Mouse (Mus musculus) mature B cell (primary cell): ENCODE data around the gene Plod1.

Experiments
- in situ Hi-C: fragments of 300-500 bp; cut with MboI; formaldehyde crosslinking; loops from 2 replicates; pipeline ENCODE4 v1.14.3; 2019

Gene Plod1

DNA sequence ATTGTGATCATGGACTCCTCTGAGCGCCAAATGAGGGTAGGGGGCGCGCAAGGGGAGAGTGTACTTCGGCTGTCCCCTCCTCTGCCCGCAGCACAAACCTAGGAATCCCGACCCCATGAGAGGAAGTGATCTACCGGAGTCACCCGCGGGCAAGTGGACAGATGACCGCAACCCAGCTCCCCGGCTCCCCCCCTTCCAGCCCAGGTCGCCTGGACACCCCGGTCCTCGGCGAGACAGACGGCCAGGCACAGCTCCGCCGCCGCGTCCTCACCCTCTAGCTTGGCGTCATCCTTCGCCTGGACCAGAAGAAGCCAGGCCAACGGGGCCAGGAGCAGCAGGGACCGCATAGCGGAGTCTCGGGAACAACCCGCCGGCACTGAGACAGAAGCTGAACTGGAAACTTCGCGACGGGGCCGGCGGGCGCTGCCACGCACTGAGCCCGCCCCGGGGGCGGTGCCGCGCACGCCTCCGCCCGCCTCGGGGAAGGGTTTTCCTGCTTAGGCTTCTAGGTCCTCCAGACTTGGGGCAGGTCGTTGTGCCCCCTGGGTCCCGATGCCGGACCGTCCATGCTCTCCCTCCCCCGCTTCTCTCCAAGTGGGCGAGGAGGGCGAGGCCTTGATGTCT lies at the start of gene Plod1:
TSS of gene Plod1 (minus strand) at position 437 of the 624 bp plus-strand sequence.
- in situ Hi-C loops: no loop called here

DNA sequence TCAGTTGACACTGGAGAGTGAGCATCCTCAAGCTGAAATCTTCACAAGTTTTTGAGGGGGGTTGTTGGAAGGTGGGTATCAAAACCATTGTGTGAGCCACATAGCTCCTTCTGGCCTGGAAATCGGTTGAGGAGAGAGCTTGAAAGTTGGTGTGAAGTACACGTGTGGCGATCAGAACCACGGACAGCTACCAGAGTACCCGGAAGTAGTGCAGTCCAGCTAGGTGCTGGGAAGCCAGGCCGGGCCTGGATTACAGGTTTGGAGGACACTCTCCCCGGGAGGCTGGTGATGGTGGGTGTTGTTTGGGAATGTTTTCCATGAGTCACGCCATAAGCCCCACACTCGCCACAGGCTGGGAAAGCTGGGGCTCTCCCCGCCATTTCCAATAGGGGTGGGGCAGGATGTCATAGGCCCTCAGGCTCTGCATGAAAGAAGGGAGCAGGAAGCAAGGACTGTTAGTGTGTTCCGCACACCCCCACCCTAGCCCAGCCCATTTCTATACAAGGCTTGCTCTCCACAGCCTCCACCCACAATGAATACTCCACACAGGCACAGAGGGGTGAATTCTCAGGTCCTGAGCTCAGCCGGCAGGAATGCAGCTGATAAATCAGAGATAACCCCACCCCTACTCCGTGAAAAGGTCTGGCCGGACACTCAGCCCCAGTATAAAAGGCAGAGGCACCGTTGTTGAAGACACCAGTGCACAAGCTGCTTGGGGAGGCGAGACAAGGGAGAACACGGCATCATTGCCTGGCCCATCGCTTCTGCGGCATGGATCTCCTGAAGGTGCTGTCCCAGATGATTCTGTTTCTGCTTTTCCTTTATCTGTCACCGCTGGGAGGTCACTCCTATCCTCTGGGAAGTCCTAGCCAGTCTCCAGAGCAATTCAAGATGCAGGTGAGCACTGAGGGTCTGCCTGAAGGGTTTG lies 48.9 kb upstream of the Plod1 start, which contains the start of gene Nppb:
TSS of gene Nppb (plus strand) at position 584 of the 928 bp plus-strand sequence.
- in situ Hi-C loops: no loop called here

DNA sequence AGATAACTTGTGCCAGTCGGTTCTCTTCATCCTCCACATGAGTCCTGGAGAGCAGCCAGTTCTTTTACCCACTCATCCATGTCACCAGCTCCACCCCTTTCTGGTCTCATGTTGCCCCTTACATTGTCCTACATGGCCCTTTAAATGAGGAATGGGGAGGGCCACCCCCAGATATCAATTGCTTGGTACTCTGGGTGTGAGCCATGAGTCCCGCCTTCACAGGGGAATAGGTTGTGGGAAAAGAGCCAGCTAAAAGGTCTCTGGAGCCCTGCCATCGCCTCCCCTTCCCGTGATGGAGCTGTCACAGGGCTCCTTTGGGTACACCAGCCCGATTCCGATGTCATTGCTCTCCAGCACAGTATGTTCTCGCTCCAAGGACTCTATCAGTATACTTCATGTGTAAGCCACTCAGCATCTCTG lies 42.9 kb upstream of the Plod1 start:
- in situ Hi-C loops: no loop called here

DNA sequence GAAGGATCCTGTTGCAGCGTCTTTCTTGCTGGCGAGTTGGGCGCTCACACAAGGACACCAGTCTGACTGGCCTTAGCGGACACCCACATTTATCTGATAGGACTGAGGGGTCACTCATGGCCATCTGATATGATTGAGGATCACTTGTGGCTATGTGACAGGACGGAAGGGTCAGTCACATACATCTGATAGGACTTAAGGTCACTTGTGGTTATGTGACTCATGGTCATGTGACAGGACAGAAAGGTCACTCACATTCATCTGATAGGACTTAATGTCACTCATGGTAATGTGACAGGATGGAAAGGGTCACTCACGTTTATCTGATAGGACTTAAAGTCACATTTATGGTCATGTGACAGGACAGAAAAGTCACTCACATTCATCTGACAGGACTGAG lies 41.8 kb upstream of the Plod1 start:
- in situ Hi-C loops: no loop called here

DNA sequence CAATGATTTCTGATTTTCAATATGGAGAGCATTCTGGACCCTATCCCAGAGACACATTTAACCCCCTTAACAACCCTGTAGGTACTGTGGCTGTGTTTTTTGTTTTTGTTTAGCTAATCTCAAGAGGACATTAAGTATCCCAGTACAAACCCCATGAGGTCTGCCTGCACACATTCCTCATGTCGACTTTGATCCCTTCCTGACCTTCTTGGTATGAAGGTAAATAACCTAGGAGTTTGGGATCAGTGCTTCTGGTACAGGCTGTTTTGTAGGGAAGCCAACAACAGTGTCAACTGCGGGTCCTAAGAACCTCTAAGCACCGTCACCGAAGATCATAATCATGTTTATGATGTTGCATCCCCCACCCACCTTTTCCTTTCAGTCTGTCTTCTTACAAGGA lies 41.2 kb upstream of the Plod1 start:
- in situ Hi-C loops: no loop called here

DNA sequence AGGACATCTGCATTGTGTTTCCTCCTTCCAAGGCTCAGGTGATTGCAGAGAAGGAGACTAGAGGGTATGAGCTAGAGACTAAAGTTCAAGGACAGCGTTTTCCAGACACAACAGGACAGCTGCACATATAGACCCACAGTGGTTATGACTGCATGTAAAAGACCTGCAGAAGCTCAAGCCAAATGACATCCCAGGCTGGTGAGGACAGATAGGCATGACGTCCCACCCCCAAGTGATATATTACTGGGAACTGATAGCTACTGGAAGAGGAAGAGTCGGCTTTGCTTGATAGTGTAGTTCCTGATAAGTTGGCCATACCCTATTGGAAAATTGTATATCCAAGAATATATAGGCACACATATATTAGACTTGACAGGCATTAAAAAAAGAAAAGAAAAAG lies 39.7 kb upstream of the Plod1 start:
- in situ Hi-C loops: no loop called here

DNA sequence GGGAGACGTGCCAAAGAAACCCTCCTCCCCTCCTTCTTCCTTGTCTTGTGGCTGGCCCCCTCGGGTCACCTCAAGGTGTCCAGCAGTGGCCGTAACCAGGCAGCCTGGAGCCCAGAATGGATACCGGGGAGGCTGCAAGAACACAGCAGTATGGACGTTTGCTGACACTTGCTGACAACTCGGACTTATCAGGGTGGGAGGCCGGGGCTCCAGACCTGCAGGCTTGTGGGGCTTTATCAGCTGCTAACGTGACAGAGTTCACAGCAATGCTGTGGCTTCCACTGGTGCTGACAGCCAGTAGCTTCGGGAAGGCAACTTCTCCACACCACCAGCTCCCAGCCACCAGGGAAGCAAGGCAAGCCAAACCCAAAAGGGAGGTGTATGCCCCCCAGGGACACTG lies 32.8 kb upstream of the Plod1 start:
- in situ Hi-C loops: no loop called here

DNA sequence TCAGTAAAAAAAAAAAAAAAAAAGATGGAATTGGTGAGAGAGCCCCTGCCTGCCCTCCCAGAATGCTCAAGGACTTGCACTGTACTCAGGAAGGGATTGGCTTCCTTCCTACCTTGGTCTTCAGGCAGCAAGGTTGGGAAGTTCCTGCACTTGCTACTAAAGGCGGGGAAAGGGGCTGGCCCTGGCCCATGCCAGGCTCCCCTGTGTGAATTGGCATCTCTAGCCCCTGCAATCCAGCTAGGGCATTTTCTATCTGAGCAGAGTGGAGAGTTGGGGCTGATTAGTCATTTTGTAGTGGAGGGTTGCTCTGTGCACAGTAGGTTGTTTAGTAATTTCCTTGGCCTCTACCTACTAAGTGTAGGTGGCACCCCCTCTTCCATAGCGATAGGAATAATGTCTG lies 32.2 kb upstream of the Plod1 start:
- in situ Hi-C loops: no loop called here

DNA sequence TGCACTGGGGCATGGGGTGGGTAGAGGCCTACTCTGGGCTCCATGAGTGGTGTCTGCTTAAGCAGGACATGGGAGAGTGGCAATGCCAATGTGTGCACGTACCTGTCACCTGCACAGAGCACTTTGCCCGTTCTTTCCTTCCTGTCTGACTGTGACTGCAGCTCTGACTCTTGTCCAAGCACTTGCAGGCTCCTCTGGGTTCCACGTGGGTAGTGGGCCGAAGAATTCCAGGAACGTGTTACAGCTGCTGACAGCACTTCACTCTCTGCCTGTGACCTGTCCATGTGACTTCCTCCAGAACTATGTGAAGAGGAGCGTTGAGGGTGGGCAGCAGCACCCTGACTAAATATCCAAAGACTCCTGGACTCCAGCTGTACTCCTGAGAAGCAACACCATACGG lies 29.1 kb upstream of the Plod1 start:
- in situ Hi-C loops: no loop called here

DNA sequence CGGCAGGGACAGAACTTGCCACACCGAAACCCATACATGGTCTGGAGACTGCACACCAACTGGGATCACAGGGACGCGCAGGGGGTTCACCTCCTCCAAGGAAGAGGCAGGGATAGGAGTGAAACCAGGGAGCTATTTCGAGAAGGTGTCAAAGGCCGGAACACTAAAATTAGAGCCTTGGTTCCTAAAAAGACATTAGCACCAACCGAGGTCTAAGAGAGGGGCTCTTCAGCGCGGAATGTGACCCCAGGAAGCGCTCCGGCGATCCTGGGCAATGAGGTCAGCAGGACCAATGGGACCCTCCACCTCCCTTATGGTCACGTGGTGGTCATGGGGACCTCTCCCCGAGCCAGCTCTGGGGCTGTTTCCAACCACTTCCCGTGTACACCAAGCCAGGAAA lies 27.1 kb upstream of the Plod1 start:
- in situ Hi-C loops: no loop called here

DNA sequence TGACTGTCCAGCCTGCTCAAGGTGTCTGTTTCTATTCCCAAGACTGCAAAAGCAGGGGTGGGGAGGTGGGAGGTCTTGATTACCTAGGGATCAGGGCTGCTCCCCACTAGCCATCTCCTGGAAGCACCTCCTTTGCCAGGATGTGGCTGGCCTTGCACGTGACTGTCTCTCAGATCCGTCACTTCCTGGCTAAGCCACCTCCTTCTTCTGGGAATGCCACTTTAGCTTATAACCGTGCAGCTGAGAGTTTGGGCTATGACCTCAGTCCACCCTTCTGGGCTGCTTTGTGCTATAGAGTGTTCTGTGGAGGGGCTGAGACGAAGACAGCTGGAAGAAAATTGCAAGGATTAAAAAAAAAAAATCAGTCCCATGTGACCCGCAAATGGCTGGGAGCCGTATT lies 26.2 kb upstream of the Plod1 start:
- in situ Hi-C loops: no loop called here

DNA sequence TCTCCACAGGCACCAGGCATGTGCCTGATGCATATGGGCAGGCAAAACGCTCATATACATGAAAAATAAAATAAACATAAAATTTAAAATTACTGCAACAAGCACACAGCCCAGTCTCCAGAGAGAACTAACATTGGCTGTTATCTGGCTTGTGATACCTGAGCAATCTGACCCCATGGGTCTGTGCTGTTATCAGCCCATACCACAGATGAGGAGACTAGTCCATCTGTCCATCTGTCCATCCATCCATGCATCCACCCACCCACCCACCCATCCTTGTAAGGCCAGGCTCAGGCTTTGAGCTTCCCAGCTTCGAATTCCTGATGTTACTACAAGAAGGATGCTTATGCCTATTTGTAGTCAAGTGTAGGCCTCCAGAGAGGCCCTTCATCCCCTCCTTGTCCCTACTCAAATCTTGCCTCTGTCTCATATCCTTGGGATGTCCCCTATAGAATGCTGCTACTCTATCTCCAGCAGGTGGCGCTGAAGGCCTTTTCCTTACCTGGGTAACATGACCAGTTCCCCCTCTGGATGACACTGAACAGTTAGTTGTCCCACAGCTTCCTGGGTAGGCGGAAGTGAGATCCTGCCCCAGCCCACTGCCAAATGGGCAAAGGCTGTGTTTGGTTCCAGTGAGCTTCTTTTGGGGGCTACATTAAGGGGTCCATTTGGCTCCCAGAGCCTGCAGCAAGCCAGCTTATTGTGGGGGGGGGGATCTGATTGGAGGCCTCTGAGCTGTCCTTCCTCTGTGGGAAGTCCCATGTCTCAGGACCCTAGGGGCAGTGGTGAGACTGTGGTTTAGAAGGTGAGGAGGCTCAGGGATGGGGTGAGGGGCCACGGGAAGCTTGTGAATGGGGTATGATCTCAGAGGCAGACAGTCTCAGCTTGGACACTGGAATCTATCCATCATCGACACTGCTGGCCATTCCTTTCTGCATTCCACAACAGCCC lies 23.6 kb upstream of the Plod1 start:
- in situ Hi-C loops: no loop called here

DNA sequence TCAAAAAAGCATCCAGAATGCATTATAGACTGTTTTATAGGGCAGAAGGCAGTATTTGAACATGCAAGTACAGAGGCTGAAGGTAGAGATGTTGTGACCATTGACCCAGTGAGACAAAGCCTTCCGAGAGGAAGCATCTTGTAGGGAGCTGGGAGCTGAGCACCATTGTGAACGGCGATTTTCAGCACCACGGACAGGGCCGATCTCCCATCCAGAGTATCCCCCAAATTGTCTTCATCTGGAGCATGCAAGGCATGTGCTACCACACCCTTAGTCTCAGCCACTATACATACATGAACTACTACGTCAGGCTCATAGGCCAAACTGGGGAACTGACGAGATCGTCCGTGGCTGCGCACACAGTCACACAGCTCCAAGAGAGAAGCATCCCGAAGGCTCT lies 20.6 kb upstream of the Plod1 start:
- in situ Hi-C loops: no loop called here

DNA sequence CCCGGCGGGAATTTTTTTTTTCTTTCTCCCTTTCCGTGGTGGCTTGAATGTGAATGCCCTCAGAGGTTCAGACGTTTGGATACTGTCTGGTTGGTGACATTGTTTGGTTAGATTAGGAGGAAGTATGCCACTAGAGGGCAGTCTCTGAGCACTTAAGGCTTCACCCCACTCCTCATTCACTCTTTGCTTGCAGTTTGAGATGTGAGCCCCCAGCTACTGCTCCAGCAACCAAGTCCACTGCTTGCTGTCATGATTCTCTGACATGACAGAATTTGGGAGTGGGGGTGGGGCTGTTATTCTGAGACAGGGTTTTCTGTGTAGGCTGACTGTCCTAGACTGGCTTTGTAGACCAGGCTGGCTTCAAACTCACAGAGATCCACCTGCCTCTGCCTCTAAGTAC lies 17.0 kb upstream of the Plod1 start:
- in situ Hi-C loops: no loop called here

DNA sequence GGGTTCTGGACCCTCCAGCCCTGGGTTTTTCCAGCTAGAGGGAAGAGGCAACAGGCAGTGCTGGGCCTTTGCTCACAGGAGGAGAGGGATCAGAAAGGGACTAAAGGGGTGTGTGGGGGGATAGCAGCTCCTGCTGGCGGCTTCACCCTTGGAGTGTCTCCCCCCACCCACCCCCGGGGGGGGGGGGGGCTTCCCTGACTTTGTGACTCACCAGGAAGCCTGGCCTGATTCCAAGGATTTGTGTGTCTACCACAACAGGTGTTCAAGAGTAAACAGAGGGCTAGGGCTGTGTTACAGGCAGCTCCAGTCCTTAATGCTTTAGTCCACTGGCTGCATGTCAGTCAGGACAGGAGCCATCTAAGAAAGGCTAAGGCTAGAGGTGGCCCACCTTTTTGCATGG lies 10.9 kb upstream of the Plod1 start:
- in situ Hi-C loops: no loop called here

DNA sequence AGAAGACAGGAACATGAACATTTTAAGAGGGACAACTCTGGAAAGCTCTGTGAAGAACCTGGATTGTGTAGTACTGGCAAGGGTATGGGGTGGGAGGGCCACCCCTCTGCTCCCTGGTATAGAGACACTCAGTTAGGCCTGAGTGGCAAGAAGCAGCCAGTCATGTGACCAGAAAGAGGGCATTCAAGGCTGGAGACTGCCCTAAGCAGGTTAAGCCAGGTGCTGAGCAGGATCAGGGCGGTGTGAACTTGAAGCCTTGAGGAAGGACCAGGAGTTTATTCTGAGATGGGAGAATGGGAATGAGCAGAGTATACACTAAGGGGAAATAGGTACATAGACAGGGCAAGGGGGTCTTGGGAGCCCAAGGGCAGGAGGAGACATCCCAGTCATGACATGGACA lies 6.4 kb upstream of the Plod1 start:
- in situ Hi-C loops: no loop called here

DNA sequence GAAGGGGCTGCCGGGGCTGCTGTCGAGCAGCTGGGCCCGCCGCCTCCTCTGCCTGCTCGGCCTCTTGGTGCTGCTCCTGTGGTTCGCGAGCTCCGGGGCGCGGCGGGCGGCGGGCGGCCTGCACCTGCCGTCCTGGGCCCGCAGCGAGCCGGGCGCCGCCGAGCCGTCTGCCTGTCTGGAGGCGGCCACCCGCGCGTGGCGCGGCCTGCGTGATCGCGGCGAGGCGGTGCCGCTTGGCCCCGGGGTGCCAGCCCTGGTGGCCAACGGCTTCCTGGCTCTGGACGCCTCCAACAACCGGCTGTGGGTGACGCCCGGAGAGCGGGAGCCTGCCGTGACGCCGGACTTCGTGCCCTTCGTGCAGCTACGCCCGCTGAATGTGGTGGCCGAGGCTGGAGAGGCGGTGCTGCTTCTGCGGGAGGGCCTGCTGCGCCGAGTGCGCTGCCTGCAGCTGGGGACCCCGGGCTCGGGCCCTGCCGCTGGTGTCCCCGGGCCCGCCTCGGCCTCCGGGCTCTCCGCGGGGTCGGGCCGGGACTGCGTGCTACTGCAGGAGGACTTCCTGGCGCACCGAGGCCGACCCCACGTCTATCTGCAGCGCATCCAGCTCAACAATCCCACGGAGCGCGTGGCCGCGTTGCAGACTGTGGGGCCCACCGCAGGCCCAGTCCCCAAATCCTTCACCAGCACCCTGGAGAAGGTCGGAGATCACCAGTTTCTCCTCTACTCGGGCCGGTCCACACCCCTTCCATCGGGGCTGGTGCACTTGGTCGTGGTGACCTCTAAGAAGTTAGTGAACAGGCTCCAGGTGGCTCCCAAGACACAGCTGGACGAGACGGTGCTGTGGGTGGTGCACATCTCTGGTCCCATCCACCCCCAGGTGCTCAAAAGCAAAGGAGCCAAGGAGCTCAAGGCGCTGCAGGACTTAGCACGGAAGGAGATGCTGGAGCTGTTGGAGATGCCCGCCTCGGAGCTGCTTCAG lies 4.8 kb upstream of the Plod1 start:
- in situ Hi-C loops: no loop called here

DNA sequence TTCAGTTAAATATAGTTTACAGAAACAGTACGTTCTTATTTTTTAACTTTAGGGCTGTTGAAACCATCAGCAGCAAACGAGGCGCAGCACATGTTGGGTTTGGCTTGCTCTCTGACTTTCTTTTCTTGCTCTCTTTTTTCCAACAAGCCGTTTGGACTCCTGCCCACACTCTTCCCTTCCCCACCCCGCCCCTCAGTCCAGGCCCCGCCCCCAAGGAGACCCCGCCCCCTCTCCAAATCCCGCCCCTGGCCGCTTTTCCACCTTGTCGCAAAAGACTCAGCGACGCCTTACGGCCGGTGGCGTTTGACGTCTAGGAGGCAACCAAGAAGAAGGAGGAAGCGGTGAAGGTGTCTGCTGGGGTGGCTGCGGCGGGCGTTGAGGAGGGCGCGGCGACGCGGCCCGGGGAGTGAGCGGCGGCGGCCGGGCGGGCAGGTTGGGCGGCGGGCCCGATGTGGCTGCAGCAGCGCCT lies 4.0 kb upstream of the Plod1 start, which contains the start of gene 2510039O18Rik:
TSS of gene 2510039O18Rik (plus strand) at position 320 of the 469 bp plus-strand sequence.
- in situ Hi-C loops: no loop called here

DNA sequence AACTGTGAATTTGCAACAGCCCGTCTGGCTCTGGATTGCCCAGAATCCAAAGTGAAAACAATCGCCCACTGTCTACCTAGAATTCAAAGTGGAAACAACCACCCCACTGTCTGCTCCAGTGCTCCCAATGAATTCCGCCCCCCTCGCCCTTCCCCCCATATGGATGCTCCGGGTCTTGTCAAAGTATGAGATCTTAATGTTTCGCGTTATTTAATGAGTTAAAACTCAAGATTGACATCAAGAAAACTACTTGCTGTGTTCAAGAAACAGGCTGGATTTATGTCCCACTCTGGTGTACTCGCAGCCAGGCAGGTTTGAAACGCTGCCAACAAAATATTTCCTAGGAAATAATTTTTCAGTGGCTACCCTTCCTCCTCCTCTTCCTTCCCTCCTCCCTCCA lies 3.5 kb upstream of the Plod1 start:
- in situ Hi-C loops: no loop called here

DNA sequence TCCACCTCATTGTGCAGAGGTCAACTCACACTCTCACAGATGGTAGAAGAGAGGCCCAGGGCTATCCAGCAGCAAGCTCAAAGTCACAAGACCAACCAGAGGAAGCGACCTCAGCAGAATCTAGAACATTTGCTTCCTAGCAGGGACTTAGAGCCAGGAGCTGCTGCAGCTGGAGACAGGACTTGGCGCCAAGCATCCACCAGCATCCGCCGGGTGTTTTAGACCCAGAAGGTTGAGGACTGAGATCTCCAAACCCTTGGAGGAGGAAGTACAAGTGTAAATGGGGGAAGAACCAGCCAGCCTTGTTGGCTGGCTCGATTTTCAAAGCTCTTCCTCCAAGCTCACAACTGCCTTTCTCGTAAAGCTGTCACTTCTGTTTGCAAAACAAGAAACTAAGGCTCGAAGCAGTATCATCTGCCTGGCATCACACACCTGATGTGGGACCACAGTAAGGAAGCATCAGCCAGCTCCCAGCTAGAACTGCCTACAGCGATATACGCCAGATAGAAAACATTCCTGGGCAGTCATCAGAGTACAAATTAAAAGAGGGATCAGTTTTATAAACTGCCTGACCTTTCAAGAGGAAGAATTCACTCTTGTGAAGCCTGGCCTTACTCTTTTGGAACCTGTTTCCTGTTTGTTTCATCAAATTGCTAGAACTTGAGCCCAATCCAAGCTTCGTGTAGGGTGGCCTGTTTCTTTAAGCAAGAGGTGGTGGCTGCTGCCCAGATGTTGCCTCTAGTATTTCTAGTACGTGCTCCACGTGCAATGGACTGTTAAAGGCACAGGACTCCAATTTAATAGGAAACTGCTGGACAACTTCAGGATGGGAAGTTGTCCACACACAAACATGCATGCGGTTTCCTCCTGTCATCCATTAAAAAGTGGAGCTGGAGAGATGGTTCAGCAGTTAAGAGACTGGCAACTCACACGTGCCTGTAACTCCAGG lies 1.9 kb upstream of the Plod1 start:
- in situ Hi-C loops: no loop called here
